Mouse (Mus musculus) ES-Bruce4 (cell line): Measurements from ENCODE around the gene Cldn10.

ENCODE experiments used
- CTCF ChIP-seq: IDR thresholded peaks from one replicate; pipeline ENCODE4 v1.8.1; 2011; ENCODE audit warnings: low read depth, low read length
- EP300 ChIP-seq: IDR thresholded peaks from 2 replicates; pipeline ENCODE4 v1.6.1; 2011; ENCODE audit warnings: low read depth, low read length; ENCODE audit not compliant: insufficient read depth
- POLR2A ChIP-seq: IDR thresholded peaks from one replicate; pipeline ENCODE4 v1.8.1; 2011; ENCODE audit warnings: low read length; ENCODE audit not compliant: insufficient read depth

DNA sequence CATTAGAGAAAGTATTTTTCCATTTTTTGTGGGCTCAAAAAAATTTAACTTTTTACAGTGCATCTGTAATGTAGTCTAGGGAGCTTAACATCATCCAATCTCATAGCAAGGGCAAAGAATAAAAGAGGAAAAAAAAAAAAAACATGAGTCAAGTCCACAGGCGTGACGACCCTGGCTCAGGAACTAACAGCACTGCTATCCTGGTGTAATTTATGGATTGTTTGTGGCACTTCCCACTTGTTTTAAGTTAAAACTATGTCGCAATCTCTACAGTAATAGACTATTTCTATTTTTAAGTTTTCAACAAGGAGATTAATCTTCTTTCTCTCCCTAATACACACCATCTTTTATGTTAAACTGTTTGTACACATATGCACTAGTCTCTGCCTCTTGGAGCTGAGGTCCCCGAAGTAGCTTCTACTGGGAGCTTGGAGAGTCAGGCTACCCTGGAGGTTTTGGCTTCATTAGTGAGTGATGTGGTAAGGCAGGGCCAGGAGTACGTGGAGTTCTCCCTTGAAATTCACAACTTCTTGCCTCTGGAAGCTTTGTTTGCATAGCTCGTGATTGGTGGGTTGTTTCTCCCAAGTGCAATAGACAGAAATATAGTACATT, 63.9 kb downstream of the Cldn10 start:
- no peak for TF ChIP-seq POLR2A
- no peak for TF ChIP-seq CTCF
- no peak for TF ChIP-seq EP300
